Mouse (Mus musculus) kidney, postnatal 14 days (tissue): Measurements from ENCODE around the gene Bag5.
A peak's percentile ranks its signal among the peaks of the same experiment; 100 is the strongest.
"Not testable (repeated sequence)": the region's sequence is repeated elsewhere in the genome, so short reads cannot be mapped to it uniquely, and the experiment has no call there.

Source experiments
- DNase-seq: peaks from one replicate; pipeline ENCODE4 v3.0.0; 2022; ENCODE audit warnings: mixed read lengths

The Bag5 gene

DNA sequence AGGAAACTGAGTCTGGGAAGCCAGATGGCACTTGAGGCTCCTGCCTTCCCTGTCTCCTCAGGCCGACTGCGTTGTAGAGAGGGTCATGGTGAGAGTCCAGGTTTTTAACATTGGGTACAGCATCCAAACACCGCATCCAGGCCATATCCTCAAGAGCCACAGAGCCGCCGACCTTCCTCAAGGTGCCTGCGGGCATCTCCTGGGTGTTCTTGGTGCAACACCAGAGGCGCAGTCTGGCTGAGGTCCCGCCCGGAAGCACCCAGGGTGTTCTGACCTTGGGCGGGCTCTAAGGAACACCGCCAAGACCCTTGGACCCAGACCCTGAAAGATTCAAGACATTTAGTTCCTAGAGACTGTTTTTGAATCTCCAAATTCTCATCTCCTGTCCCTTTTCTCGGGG lies 40.5 kb downstream of the Bag5 start:
- peak; percentile 34 for DNase-seq

DNA sequence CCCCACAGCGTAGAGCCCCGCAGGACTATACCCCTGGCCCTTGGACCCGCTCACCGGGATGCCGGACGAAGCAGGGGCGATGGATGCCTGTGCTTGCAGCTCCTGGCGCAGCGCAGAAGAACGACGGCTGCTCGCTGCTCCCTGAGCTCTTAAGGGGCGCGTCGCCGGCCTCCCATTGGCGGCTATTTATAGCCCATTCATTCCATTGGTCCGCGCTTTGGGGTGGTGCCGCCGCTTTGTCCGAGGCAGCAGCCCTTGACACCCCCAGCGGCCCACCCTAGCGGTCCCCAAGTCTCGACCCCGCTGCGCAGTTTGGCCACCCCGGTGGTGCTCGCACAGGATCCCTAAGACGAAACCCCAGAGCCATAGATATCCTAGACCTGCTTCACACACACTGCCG lies 40.9 kb downstream of the Bag5 start, which contains the start of gene Ckb:
Gene Ckb (minus strand): TSS at position 163 of the 400 bp plus-strand sequence.
- DNase-seq, result peak; percentile 86

DNA sequence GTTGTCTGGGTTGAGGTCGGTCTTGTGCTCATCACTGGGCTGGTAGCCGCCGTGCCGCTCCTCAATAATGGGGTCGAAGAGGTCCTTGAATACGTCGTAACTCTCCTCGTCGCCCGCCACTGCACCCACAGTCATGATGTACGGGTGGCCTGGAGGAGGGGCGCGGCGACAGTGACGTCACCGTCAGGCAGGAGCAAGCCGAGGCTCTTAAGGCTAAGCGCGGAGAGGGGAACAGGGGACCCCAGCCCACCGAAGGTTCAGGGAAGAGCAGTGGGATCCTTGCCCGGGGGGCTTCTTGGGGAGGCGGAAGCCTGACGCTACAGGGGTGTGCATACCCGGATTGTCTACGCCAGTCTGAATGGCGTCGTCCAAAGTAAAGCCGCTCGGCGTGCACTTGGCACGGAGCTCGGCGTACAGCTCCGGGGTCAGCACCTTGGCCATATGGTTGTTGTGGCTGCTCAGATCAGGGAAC lies 41.6 kb downstream of the Bag5 start:
- peak; percentile 70 for DNase-seq

DNA sequence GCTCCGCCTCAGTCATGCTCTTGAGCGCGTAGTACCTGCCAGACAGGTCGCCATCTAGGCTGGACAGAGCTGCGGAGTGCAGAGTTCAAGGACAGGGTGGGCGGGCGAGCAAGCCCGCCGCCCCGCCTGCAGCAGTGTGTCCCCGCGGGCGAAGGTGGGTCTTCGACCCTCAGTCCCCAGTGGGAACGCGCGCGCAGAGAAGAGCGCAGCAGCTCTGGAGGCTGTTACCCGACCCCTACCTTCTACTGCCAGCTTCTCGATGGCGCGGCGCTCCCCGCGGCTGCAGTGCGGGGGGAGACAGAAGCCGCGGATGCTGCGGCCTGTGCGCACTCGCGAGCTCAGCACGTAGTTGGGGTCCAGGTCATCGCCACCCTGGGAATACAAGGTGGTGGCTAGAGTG lies 42.1 kb downstream of the Bag5 start:
- DNase-seq, result no peak

DNA sequence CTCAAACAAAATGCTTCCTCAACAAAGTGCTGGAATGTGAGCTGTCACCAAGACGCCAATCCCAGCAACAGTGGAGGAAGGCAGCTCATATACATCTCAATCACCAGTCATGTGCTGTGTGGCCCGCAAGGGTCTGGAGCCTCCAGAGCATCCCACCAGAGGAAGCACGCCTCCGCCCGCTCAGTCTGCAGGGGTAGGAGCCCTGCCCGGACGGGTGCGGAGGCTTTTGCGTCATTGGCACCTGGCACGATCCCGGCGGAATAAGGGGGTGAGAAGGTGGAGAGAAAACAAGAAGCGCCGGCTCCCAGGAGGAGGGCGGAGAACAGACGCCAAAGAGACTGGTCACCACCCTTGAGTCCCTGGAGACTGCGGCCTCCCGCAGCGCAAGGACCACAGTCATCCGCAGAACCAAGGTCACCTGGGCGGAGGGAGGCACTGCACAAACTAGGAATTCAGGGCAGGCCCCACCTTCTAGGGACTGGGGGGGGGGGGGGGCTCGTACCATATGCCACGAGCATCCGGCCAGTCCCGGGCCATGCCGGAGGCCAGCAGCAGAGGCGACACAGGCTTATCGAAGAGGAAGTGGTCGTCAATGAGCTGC lies 42.6 kb downstream of the Bag5 start:
- peak; percentile 52 for DNase-seq

DNA sequence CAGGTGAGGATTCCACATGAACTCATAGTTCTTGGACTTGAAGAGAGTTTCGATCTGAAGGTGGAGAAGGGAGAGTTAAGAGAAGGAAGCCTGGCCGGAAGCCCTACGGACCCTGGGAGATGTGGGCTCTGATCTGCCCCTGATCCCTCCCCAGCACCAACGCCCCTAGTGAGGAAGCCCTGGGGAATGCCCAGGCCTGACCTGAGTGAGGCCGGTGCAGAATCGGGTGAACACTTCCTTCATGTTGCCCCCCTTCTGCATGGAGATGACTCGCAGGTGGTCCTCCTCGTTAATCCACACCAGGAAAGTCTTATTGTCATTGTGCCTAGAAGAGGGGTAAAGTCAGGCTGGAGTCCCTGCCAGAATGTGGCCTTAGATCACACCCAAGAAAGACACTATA lies 43.1 kb downstream of the Bag5 start:
- no peak for DNase-seq

DNA sequence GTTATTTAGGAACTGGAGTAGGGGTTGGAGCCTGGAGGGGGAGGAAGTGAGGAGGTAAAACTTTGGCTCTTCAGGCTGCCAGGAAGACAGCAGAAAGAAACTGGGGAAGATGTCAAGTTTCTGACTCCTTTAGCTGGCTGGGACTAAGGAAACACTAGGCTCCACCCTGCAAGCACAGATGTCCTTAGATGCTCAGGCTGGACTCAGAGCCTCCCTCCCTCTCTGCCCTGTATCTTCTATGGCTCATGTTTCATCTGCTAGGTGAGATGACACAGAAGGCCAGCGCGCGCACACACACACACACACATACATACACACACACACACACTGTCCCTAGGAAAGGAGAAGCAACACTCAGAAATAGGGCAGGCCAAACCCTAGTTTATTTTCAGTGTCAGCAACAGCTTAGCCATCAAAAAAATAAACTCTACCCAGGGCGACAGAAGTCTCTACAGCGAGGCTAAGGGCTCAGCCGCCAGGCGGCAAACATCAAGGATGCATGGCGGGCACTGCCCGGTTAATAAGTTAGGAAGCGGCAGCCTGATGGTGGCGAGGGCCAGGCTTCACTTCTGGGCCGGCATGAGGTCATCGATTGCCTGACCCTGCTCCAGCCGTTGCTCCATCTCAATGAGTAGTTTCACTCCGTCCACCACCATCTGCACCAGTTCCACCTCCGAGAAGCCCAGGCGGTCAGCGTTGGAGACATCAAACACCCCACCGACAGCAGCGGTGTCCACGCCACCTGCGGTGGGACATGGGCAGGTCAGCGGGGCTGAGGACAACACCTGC lies 43.9 kb downstream of the Bag5 start:
- peak; percentile 54 for DNase-seq

DNA sequence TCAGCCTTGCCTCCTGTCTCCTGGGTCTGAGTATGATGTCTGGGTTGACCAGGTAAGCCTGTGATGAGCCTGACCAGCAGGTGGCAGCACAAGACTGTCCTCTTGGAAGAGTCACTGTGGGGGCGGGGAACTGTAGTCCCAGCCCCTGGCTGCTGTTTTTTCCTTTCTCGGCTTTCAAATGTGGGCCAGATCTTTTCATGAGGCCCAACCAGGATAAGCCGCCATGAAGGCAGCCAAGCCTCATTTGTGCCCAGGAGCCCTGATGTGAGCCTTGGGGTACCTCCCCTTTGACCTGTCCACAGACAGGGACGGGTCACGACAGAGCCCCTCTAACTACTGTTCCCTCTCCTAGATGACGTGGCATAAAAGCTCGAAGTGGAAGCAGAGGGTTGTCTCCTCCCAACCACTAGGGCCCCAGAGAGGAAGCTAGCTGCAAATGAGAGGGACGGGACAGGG lies 44.6 kb downstream of the Bag5 start:
- DNase-seq, result peak; percentile 96

DNA sequence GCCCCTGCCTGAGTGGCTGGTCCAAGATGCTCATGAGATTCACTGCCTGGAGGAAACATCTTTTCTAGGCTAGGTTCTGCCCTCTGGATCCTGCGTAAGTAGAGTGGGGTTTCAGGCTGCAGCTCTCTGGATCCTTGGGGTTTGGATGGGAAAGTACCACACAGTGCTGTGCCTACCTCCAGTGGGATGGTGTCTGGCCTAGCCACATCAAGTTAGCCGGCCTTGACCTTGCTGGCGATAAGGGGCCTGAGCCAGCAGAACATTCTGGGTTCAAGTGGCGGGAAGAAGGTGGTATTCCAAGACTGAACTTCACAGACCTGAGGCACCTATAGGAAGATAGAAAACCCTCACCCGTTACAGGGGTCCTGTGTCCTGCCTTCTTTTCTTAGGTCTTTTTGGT lies 45.6 kb downstream of the Bag5 start:
- DNase-seq, result no peak

DNA sequence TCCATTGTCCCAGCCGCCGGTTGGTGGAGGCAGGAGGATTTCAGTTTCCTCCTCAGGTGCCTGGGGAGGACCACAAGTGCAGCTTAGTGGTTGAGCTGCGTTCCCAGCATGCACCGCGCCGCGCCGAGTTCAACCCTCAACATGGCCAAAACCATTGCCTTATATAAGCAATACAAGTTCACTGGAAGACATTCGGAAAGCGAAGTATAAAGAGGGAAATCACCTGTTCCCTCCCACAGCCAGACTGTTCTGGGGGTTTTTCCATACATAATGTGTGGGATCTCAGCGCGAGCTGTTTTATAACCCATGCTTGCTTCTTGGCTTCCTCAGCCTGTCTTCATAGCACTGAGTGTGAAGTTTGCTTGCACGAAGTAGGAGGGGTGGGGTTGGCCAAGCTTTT lies 46.7 kb downstream of the Bag5 start:
- DNase-seq, result no peak

DNA sequence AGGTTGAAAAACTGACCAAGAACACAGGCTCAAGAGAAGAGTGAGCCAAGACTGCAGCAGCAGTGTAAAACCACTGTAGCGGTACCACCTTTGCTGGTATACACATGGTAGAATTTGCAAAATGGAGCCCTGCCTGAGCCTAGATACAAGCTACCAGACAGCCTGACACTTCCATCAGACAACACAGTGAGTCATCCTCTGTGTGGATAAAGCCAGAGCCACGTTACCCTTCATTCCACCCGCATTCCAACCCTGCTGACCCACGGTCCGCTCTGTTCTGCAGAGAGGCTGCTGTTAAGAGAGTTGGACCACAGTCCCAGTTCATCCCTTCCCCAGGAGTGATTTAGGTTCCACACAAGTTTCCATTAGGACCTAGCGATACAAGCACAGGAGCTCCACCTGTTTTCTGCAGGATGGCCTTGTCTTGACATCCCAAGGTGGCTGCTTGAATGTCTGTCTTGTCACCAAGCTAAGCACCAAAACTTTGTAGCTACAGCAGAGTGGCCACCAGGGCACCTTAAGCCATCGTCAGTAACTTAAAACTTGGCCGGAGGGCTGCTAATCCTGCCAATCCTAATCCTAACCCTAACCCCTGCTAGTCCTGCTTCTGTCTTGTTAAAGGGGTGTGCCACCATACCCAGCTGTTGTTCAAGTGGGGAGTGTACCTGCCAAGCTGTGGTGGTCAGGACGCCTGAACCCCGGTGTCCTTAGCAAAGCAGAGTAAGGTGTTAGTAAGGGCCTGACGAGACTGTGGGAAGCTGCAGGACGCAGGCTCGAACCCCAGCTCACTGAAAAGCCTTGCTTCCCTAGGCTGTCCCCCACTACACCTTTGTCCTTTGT lies 47.8 kb downstream of the Bag5 start:
- DNase-seq, result no peak

DNA sequence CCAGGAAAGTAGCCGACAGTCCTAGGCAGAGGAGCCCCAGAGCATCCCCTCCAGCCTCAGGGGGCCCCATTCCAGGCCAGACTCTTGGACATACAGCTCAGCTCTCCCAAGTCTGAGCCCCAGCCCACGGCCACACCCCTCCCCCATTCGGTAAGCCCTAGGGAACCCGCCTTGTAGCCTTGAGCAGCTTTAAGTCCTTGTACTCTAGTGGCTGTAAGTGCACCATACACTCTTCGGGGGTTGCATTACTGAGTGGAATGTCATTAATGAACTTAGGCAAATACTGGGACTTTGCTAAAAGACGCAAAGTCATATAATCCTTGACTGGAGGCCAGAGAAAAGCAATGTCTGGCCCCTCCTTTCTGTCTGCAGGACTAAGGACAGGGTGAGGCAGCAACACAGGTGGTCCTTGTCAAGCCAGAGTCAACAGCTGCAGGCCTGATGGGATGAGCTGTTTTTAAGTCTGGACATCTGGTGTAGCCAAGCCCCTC lies 48.9 kb downstream of the Bag5 start:
- DNase-seq, result peak; percentile 68

DNA sequence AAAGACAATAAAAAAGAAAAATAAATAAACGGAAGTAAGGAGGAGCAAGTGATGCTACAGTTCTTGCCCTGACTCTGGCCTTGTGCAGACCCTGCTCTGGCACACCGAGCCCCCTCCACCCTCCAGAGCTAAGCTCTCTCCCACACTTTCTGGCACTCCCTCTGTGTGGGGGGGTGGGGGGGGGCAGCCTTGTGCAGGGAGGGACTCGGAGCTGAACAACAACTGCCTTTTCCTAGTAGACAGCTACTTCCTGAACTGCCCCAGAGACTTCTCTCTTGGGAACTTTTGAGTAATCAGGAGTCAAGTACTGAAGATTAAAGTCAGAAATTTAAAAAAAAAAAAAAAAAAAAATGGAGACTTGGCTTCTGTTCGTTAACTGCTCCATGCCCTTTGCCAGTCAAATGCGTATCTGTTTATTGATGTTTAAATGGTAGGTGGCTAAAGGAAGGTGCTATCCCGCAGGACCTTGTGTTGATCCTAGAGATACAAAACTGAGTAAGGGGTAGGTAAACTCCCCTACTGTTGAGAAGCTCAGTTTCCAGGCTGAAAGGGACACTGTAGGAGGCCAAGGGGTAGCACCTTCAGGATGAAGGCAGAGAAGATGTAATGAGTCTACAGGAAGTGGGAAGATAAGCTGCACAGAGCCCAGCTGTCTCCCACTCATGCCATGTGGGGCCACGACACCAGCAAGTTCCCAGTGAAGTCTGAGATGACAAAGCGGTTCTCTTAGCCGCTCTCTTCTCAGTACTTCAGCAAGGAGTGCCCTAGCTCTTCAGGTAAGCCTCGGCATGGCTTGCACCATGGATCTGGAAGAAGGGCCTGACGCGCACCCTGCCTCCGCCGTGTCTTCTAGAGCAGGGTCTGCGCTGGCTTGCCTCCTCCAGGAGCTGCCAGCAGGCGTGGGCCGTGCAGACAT lies 49.6 kb downstream of the Bag5 start:
- DNase-seq, result no peak

DNA sequence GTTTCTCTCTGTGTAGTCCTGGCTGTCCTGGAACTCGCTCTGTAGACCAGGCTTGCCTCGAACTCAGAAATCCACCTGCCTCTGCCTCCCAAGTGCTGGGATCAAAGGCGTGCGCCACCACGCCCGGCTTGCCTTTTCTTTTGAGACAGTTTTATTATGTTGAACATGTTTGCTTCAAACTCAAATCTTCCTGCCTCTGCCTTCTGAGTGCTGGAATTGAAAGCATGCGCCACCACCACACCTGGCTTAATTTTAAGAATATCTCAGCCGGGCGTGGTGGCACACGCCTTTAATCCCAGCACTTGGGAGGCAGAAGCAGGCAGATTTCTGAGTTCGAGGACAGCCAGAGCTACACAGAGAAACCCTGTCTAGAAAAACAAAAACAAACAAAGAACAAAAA lies 51.5 kb downstream of the Bag5 start:
- not testable (repeated sequence) for DNase-seq

DNA sequence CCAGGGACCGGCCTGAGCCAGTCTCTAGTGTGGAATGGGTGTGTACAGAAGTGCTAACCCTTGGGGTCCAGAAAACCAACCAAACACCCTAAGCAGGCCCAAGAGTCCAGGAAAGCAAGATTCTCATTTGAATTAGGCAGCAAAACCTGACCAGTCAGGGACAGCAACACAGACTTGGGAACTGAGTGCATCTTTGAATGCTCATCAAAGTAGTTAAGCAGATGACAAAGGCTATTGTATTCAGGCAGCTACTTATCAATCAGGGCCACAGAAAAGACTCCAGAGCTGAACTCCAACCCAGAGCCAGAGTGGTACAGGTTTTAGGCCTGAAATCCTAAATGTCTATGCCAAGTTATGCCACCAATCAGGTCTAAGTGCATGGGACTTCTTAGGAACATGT lies 52.4 kb downstream of the Bag5 start:
- DNase-seq, result no peak
